Mouse (Mus musculus) layer of hippocampus, adult 9-11 months (tissue): ENCODE results near the gene Gpr107.

Source experiments
- DNase-seq: peaks from one replicate; pipeline ENCODE4 v3.0.0; 2022

The Gpr107 gene

DNA sequence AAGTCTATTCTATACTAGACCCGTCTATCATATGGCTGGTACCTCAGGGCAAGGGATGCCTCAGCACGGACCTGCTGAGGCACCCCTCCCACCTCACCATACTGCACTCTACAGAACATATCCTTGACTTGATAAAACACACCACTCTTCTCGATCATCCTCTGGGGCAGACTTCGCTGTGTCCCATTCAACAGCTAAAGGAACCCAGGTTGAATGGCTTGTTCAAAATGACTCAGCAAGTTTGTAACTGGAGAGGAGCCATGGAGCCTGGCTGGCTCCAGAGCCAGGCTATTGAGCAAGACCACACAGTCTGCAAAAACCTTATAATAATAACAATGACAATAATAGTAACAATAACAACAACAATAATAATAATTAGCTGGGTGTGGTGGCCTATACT lies 24.2 kb upstream of the Gpr107 start:
- DNase-seq = no peak

DNA sequence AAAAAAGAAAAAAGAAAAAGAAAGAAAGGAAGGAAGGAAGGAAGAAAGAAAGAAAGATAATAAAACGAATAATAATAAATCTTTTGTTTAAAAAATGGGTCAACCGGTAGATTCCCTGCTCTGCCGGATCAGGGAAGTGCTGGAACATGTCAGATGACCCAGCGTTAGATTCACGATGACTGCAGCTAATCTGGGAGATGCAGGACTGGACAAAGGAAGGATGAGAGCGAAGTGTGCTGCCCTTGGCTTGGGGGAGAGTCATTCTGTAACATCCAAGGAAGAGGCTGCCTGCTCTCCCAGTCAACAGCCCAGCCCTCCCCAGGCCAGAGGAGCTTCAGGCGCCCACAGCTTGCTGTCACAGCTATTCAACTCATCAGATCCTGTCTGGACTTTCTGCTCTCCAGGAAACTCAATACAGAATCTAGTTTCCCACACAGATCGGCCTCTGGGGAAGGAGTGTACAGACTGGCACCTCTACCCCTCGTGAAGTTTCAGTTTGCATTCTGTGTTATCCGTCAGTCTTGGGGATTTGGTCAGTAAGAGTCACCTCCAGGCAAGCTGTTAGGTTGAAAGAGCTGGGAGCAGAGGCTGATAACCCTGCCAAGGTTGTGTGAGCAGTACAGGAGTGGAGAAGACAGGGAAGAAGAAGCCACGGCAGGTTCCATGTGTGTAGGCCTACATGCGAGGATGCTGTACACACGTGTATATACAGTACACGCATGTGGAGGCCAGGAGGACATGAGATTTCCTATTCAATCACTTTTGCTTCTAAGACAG lies 22.2 kb upstream of the Gpr107 start:
- DNase-seq = no peak

DNA sequence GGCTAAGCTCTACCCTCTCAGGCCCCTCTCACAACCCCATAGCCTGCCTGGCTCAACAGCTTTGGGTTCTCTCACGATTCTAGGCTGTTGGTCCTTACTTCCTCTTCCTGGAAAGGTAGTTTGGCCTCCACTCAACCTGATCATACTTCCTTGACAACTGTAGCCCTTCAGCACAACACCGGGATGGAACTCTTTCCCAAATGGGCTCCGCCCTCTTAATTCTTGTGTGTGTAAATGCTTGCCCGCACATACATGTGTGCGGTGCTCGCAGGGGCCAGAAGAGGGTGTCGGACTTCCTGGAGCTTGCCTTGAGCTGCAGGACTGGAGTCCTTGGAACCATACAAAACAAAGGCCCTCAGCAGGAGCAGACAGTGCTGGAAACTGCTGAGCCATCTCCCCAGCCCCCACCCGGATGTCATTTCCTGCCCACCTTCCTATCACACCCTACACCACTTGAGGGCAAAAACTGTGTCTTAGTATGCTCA lies 21.3 kb upstream of the Gpr107 start:
- DNase-seq = no peak

DNA sequence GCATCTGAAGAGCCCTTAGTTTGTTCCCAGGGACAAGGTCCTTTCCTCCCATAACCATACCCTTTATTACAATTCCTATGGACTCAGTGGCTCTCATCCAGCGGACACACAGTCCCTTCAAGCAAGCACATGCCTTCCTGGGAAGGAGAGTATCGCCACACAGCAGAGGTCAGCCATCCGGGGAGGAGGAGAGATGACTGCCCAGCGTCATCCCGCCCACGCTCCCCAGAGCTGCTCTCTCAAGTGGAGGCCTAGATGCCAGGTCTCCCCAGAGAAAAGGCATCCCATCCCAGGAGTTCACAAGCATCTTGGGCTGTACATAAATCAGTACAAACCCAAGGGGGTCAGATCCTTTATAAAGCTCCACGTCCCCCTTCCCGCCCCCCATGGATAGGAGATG lies 19.4 kb upstream of the Gpr107 start:
- DNase-seq = no peak

DNA sequence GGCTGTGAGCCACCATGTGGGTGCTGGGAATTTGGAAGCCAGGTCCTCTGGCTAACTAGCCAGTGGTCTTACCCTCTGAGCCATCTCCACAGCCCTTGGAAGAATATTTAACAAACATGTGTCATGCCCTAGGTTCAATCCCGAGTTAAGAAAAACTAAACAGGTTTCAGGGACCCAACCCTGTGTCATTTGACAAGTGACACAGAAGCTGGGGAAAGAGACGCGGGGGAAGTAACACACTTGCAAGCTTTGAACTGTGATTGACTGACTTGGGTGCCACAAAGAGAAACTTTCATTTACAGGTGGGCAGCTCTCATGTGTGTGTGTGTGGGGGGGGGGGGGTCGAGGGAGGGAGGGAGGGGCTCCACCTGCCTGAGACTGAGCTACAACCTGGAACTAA lies 18.1 kb upstream of the Gpr107 start:
- no peak for DNase-seq

DNA sequence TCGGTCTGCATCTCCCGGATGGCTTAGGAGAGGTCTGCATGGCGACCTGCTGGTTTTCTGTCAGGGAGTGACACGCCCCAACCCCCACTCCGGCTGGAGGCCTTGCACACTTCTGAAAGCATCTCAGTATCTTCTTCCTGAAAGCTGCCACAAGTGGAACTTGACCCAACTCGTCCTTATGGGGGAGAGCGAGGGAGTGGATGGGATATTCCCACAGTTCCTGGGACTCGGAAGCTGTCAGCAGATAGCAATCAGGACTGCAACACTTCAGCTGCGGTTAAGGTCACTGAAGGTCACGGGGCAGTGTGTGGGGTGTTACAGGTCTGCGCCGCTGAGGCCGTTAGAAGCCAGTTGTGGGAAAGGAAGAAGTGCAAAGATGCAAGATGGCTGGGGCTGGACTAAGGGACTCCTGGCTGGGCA lies 16.6 kb upstream of the Gpr107 start:
- DNase-seq = no peak

DNA sequence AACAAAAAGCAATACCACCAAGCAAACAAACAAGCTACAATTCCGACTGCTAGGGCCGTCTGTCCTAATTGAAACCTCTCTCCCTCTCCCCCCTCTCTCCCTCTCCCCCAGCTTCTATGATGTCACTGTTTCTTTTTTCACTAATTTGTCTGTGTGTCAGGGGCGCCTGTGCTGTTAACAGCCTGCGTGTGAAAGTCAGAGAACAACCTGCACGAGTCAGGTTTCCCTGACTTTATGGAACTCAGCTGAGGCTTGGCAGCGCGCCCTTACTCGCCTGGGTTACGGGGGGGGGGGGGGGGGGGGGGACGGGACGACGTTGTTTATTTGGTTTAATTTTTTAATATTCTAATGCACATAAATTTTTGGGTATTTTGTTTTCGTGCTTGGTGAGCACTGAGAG lies 15.8 kb upstream of the Gpr107 start:
- no peak for DNase-seq

DNA sequence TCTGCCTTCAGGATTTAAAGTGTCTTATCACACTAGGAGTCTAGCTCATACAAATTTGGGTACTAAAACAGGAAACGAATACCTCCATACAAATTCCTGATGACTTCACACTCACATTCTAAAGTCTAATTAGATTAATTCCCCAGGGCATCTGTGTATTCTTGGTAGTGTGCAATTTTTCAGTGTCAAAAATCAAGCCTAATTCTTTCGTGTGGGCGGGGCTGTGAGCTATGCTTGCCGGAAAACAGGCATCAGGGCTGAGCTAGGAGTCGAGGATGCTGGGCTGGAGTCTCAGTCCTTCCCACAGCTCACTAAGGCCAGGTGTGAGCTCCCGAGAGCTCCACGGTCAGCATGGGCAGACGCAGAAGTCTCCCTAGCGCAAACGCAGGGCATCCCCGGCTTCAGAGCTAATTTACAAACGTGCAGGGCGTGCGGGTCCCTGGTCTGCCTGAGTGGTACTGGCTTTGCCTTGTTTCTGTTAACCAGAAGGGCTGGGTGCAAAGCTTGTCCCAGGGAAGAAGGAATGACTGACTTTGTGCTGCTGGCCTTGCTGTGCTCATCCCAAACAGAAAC lies 15.0 kb upstream of the Gpr107 start:
- no peak for DNase-seq

DNA sequence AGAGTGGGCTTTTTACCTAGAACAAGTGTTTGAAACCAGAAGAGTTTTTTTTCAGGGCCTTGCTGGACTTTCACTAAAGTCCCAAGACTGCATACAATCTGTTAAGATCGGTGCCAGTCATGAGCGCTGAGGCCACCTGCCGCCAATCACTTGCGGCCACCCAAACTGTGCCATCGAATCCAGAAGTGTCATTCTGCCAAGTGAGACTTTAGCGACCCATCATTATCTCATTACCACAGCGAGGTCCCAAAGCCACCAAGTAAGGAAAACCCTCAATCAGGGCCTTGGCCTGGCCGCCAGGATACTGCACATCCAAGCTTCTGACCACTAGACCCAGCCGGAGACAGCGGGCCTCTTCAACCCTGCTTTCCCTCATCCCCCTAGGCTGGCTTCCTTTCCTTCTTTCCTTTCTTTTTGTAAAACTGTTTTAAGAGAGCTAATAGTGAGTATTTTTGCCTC lies 12.9 kb upstream of the Gpr107 start:
- no peak for DNase-seq

DNA sequence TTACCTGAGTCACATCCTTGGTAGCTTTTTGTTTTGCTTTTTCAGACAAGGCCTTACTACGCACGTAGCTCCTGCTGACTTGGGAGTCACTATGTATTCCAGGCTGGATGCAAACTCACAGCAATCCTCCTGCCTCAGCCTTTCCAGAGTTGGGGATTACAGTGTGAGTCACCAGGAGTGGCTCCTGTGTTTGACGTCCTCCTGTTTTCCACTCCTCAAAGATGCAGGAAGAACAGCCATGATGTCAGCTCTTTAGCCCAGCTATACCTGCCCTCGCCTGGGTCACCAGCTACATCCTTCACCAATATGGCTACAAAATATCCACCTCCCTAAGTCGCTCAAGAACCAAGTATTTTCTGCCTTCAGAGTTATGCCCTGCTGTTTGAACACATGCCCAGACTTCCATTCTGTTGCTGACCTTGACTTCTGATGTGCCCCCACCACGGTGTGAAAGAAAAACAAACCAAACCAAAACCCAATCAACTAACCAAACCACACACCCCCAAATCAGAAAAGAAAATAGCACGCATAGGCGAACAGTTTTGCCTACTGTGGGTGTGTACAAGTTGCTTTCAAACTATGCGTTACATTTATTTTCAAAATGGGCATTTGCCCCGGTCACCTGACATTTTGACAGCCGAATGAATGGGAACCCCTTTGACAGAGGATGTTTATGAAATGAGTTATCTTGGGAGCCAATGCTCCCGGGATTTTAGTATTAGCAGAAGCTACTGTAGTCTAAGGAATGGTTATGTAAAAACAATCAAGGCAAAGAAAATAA lies 11.9 kb upstream of the Gpr107 start:
- no peak for DNase-seq

DNA sequence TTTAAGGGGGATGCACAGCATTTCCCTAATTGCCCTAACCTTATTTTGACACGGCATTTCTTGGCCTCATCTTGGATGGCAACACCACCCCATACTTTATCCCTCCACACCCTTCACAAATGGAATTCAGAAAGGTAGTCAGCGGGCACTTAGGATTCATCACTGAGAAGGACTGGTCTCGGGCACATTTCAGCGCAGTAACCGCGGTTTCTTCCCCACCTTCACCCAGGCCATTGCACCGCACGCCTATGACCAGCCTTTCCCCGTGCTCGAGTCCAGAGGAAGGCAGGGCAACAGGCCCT lies 11.4 kb upstream of the Gpr107 start:
- DNase-seq = no peak

DNA sequence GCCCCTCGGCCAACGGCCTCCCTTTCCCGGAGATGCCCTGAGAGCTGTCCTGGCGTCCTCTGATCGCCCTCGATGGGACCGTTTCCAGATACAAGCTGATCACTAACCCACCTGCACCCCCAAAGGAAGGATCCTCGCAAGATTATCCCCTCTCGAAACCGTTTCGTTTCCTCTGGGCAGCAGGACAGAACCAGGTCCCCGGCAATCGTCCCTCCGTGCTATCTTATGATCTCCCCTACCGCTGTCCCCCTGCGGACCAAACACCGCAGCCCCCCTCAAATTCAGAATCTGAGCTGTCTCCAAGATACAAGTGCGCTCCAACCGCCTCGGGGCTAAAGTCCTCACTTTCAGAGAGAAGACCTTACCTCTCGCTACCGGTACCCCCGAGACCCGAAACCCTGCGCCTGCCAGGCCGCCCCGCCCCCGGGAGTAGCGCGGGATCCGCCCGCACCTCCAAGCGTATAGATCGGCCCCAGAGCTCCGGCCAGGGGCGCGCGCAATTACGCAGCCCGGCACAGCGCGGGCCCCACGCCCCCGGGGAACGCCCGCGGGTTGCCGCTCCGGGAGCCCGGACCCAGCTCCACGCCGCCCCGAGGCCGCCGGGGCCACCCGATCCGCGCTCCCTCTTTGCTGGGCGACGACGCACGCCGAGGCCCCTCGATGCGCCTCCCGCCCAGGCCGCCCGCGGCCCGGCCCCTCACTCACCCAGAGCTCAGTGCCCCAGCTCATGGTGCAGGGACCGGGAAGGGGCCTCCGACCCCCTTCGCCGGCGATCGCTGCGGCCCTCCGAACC lies 10.8 kb upstream of the Gpr107 start:
- DNase-seq = no peak

DNA sequence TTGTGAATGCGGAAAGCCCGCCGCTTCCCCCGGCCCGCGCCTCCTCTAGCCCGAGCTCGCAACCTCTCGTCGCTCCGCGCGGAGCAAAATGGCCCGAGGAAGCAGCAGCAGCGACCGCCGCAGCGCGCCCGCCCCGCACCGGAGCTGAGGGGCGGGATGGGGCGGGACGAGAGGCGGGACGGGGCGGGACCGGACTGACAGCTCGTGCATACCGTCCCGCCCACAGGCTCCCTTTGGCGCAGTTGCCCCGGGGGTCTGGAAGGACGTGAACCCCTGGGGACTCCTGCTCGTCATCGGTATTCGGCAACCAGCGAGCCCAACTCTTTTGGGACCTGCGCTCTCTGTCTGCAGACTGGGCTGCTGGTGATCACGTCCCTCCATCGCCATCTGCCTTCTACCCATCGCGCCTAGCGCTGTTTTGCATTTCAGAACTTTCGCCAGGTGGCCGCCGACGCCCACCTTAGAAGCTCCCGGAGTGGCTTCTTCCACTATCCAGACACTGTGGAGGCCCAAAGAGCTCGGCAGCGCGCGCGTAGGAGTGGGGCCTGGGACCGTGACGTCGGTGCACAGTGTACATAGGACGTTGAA lies 10.2 kb upstream of the Gpr107 start, which contains the start of gene Fnbp1:
Gene Fnbp1, minus strand, starts transcription at position 142 of the 588 bp plus-strand sequence.
- DNase-seq = peak; percentile 92

DNA sequence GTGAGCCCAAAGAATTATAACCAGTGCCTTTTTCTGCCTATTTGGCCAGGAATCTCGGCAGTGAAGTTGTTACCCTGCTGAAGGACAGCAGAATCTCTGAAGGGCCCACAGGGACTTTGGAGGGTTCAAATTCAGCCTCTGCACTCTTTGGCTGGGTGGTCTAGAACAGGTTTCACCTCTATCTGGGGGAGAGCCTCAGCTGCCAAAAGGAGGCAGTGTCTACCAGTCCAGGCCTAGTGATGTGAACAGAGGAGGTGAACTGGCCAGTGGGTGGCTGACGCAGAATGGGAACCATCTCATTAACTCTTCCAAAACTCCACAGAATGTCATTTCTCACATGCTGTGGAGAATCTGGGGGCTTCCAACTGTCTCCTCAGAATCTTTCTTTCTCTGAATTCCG lies 9.6 kb upstream of the Gpr107 start:
- no peak for DNase-seq

DNA sequence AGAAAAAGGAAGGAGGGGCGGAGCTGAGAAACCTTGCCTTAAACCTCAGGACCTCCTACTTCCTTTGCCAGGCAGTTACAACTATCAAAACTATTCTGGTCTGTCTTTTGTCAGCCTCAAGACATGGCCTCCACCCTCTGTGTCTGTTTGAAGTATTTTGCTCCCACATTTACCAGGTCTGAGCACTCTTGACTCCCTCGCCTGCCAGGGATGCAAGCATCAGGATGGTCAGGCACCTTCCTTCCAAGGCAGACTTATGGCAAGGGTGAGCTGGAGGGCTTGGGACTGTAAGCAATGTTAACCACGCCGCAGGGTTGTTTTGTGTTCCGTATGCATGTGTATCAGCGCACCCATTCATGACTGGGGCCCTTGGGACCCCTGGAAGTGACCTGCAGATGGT lies 8.8 kb upstream of the Gpr107 start:
- DNase-seq = no peak

DNA sequence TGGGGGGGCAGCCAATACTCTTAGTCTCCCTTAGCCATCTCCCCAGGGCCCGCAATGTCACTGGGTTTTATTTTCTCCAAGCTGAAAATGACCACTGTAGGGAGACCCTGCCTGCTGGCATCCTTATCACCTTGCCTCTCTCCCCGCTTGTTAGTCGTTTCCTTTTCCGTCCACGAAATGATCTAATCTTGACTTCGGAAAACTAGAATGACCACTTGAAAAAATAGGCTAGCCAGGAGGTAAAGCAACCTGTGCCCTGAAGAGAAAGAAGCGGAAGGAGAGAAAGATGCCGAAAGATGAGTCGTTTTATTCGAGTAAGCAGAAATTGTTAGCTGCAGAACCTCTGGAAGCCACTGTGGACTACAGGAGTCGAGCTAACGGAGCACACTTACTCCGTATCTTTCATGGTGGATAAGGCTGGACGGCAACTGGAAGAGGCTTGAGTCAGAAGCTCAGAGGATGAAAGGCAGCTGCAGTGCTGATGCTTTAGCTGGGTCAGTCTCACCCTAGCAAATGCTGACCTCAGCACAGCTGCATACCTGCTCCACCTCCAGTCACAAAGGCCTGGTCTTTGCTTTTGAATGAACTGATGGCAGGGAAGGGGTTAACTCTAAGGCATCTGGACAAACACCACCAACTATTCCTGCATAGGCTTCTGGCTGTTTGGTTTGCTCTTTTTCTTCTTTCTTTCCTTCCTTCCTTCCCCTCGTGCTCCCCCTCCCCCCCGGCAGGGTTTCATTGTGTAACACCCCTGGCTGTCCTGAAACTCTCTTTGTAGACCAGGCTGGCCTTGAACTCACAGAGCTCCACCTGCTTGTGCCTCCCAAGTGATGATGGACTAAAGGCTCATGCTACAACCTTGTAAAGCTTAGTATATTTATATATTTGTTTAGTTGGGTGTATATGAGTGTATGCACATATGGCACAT lies 8.1 kb upstream of the Gpr107 start:
- no peak for DNase-seq

DNA sequence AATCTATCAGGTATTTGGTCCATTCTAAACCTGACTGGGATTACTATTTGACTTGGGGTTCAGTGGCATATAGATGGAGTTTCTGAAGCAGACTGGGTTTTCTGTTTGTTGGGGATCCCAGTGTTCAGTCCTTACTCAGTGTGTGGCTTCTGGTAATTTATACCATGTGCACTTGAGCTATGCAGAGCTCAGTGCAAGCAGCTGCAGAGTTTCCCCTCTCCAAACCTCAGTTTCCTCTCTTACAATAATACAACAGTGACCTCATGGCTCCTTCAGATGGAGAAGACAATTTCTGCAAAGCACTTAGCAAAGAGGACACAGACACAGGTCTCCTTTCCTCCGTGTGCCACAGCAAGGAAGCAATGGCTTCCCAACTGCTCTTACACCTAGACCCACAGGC lies 7.2 kb upstream of the Gpr107 start:
- DNase-seq = no peak

DNA sequence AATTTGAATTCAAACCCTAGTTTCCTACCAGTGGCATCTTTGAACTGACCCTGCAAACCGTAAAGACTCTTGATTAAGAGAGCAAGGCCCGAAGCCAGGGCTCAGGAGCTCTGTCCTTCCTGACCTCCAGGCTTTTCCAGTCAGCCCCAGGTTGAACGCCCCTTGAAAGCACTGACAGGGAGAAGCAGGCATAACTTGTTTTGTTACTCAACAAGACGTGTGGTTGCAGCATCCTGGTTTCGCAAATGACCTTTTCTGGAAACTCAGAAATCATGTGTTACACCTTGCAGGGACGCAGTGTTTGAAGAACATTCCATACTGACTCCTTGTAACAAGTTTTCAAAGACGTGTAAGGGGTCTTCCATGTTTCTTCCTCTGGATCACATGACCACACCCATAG lies 5.1 kb upstream of the Gpr107 start:
- no peak for DNase-seq

DNA sequence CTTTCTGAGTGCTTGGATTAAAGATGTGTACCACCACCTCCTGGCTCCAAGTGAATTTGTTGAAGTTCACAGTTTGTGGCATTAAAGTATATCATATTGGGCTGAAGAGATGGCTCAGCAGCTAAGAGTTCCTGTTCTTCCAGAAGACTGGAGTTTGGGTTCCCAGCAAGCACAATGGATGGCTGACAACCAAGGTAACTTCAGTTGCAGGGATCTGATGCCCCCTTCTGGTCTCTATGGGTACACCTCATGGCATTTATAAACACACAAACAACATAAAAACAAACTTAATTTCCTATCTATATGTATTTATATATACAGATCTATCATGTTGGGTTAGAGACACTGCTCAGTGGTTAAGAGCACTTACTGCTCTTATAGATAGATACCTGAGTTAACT lies 1.4 kb upstream of the Gpr107 start:
- DNase-seq = no peak

DNA sequence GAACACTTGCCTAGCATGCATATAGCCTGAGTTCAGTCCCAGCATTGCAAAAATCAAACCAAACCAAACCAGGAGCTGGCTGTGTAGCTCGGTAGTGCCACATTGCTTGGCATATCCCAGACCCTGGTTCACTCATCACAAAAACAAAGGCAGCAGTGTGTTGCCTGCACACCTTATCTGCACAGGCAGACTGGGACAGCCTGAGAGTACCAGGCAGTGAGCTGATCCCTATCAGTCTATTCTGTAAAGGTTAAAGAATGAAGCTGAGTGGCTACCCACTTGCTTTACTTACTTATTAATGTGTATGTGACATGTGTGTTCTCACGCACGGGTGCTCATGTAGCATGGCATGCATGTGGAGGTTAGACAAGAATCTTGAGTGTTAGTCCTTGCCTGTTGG lies 4.7 kb downstream of the Gpr107 start:
- no peak for DNase-seq

DNA sequence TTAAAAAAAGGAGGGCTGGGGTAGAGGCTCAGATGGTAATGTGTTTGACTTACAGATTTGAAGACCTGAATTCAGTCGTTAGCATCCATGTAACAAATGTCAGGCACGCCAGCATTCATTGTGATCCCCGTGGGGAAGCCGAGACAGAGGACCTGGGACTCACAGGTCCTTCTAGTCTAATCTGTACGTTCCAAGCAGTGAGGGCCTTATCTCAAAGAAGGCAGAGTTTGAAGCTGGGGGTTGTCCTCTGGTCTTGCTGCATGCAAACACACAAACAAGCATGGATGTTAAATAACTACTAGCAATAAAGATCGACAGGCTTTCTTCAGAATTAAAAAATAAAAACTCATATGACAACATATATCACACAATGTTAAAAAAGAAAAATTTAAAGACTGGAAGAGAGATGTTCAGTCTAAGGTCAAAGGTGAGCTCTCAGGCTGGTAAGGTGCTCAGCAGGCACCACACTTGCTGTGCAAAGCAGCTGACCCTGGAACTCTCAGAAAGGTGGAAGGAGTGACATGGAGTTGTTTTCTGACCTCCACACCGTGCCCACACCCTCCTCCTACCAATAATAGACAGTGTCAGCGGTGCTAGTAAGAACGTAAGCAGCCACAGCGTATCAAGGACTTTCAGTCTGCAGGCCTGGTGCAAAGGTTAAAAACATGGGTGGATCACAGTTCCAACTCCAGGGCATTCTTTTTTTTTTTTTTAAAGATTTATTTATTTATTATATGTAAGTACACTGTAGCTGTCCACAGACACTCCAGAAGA lies 8.2 kb downstream of the Gpr107 start:
- DNase-seq = no peak
